Mouse (Mus musculus) neural tube, embryonic 14.5 days (tissue): ENCODE measurements around the gene Nsfl1c. TPM values are rescaled to one million over a fixed set of nuclear protein-coding genes. Genes with fewer than 3 reads are reported as not detected.
A peak's percentile ranks its signal among the peaks of the same experiment; 100 is the strongest.

ENCODE experiments used
- ATAC-seq: fragments of 200-750 bp; cut with Nextera tagmentation; 2 replicates; pipeline ENCODE4 v1.8.0; 2017; ENCODE audit warnings: low read depth, mild to moderate bottlenecking, moderate TSS enrichment, moderate library complexity
- H3K27ac ChIP-seq: fragments of 300-500 bp; sonication (generic); 2 replicates; pipeline ENCODE4 v1.5.1; 2014; ENCODE audit warnings: low read depth, mild to moderate bottlenecking, control low read depth, low read length, moderate library complexity, mixed read lengths
- H3K27me3 ChIP-seq: fragments of 300-500 bp; sonication (generic); 2 replicates; pipeline ENCODE4 v1.6.1; 2014; ENCODE audit warnings: low read length; ENCODE audit not compliant: control insufficient read depth, insufficient read depth
- H3K36me3 ChIP-seq: fragments of 300-500 bp; sonication (generic); 2 replicates; pipeline ENCODE4 v1.6.1; 2014; ENCODE audit warnings: low read length, mixed read lengths; ENCODE audit not compliant: control insufficient read depth, insufficient read depth
- H3K4me1 ChIP-seq: fragments of 300-500 bp; sonication (generic); 2 replicates; pipeline ENCODE4 v1.6.1; 2014; ENCODE audit warnings: low read length; ENCODE audit not compliant: control insufficient read depth, insufficient read depth
- H3K4me2 ChIP-seq: fragments of 300-500 bp; sonication (generic); 2 replicates; pipeline ENCODE4 v1.6.1; 2014; ENCODE audit warnings: mild to moderate bottlenecking, low read depth, low read length, control low read depth
- H3K4me3 ChIP-seq: fragments of 300-500 bp; sonication (generic); 2 replicates; pipeline ENCODE4 v1.5.1; 2014; ENCODE audit warnings: low read depth, low read length, control low read depth, mixed read lengths
- H3K9ac ChIP-seq: fragments of 300-500 bp; sonication (generic); replicated peaks from 2 replicates; pipeline ENCODE4 v1.6.1; 2014; ENCODE audit warnings: low read depth, mild to moderate bottlenecking, control low read depth, low read length, mixed read lengths
- H3K9me3 ChIP-seq: fragments of 300-500 bp; sonication (generic); 2 replicates; pipeline ENCODE4 v1.6.1; 2016; ENCODE audit warnings: low read length; ENCODE audit not compliant: control insufficient read depth
- WGBS: fragments of 180-500 bp; shearing (Covaris S2); extraction: QIAGEN DNeasy Blood & Tissue Kit; methylation state at CpG from one replicate; pipeline ENCODE4 v1.1.7; 2014; 5-methylcytosine and 5-hydroxymethylcytosine counted together
- polyA plus RNA-seq: library from polyadenylated mRNA; unstranded; fragments of >200 nt; fragmentation: Nextera tagmentation; extraction: Ambion mirVana; gene quantifications from 2 replicates; pipeline ENCODE4 v1.2.1, GENCODE M21; 2014

Gene Nsfl1c
- polyA plus RNA-seq, 1 experiment from 2014 or later: 264 TPM

GRCm38 (mm10) chr2:151519000-151519399 is 25.0 kb downstream of the Nsfl1c start:
- H3K4me1 ChIP-seq: no peaks in the 10 kb centered on the region
- WGBS: 90% methylated on average over 2 of the region's 2 CpGs
- peaks cover 11% of the 10 kb centered on the region; the same call in 1 of the 2 replicates for H3K36me3 ChIP-seq
- no peaks in the 10 kb centered on the region for H3K27me3 ChIP-seq
- no peak overlapping the region for H3K9ac ChIP-seq
- no peak overlapping the region for H3K4me2 ChIP-seq
- no peak overlapping the region for H3K27ac ChIP-seq
- no peak for ATAC-seq
- H3K4me3 ChIP-seq: no peak overlapping the region
- H3K9me3 ChIP-seq: no peaks in the 10 kb centered on the region

GRCm38 (mm10) chr2:151524324-151525041 is 30.5 kb downstream of the Nsfl1c start:
- H3K9ac ChIP-seq: no peak overlapping the region
- no peaks in the 10 kb centered on the region for H3K4me1 ChIP-seq
- no peak for ATAC-seq
- H3K9me3 ChIP-seq: no peaks in the 10 kb centered on the region
- H3K36me3 ChIP-seq: peaks cover 6% of the 10 kb centered on the region; the same call in 1 of the 2 replicates
- no peak overlapping the region for H3K27ac ChIP-seq
- no peaks in the 10 kb centered on the region for H3K27me3 ChIP-seq
- no peak overlapping the region for H3K4me2 ChIP-seq
- WGBS: 83% methylated on average over 4 of the region's 4 CpGs
- no peak overlapping the region for H3K4me3 ChIP-seq

GRCm38 (mm10) chr2:151525520-151525919 is 31.5 kb downstream of the Nsfl1c start:
- Histone ChIP-seq H3K9ac (no peak overlapping the region), H3K4me3 (no peak overlapping the region), H3K27me3 (no peaks in the 10 kb centered on the region), H3K4me2 (no peak overlapping the region), H3K36me3 (peaks cover 6% of the 10 kb centered on the region; the same call in 1 of the 2 replicates), H3K4me1 (no peaks in the 10 kb centered on the region), H3K9me3 (no peaks in the 10 kb centered on the region), H3K27ac (no peak overlapping the region)
- 78% methylated on average over 2 of the region's 2 CpGs for WGBS
- ATAC-seq: no peak

GRCm38 (mm10) chr2:151528066-151528465 is 34.1 kb downstream of the Nsfl1c start:
- no peaks in the 10 kb centered on the region for H3K4me1 ChIP-seq
- ATAC-seq: no peak
- no peaks in the 10 kb centered on the region for H3K36me3 ChIP-seq
- no peak overlapping the region for H3K4me3 ChIP-seq
- no peaks in the 10 kb centered on the region for H3K9me3 ChIP-seq
- 86% methylated on average over 1 of the region's 1 CpGs for WGBS
- no peak overlapping the region for H3K9ac ChIP-seq
- H3K27ac ChIP-seq: no peak overlapping the region
- H3K4me2 ChIP-seq: no peak overlapping the region
- no peaks in the 10 kb centered on the region for H3K27me3 ChIP-seq

- no peaks in the 10 kb centered on the region for H3K4me1 ChIP-seq
- H3K27ac ChIP-seq: no peak overlapping the region
- H3K36me3 ChIP-seq: no peaks in the 10 kb centered on the region
- H3K27me3 ChIP-seq: no peaks in the 10 kb centered on the region
- H3K4me2 ChIP-seq: no peak overlapping the region
- no peak overlapping the region for H3K9ac ChIP-seq
- no peaks in the 10 kb centered on the region for H3K9me3 ChIP-seq
- no peak for ATAC-seq
- H3K4me3 ChIP-seq: no peak overlapping the region
These were observed 35.2 kb downstream of the Nsfl1c start for GRCm38 (mm10) chr2:151529169-151529568.

- Histone ChIP-seq H3K27me3 (no peaks in the 10 kb centered on the region), H3K4me1 (no peaks in the 10 kb centered on the region), H3K36me3 (no peaks in the 10 kb centered on the region), H3K4me3 (no peak overlapping the region), H3K27ac (no peak overlapping the region), H3K4me2 (no peak overlapping the region), H3K9ac (no peak overlapping the region), H3K9me3 (no peaks in the 10 kb centered on the region)
- ATAC-seq: no peak
- 68% methylated on average over 8 of the region's 8 CpGs for WGBS
These were observed 36.6 kb downstream of the Nsfl1c start for GRCm38 (mm10) chr2:151530378-151531230.

- Histone ChIP-seq H3K27ac (no peak overlapping the region), H3K27me3 (no peaks in the 10 kb centered on the region), H3K36me3 (no peaks in the 10 kb centered on the region), H3K4me3 (no peak overlapping the region), H3K9ac (no peak overlapping the region), H3K4me1 (no peaks in the 10 kb centered on the region), H3K9me3 (no peaks in the 10 kb centered on the region), H3K4me2 (no peak overlapping the region)
- 85% methylated on average over 6 of the region's 6 CpGs for WGBS
- ATAC-seq: no peak
These were observed 39.6 kb downstream of the Nsfl1c start for GRCm38 (mm10) chr2:151533632-151534031.

- Histone ChIP-seq H3K36me3 (no peaks in the 10 kb centered on the region), H3K27me3 (no peaks in the 10 kb centered on the region), H3K27ac (0 out of 2 replicates have a peak overlapping the region, but pooled peaks have one; percentile 28), H3K9ac (no peak overlapping the region), H3K4me3 (no peak overlapping the region), H3K4me1 (no peaks in the 10 kb centered on the region), H3K4me2 (no peak overlapping the region), H3K9me3 (no peaks in the 10 kb centered on the region)
- peak; percentile 71 for ATAC-seq
- 23% methylated on average over 1 of the region's 1 CpGs for WGBS
These were observed 42.1 kb downstream of the Nsfl1c start for GRCm38 (mm10) chr2:151535961-151536617.

GRCm38 (mm10) chr2:151536618-151536974 is 42.6 kb downstream of the Nsfl1c start:
- H3K4me2 ChIP-seq: no peak overlapping the region
- H3K9me3 ChIP-seq: no peaks in the 10 kb centered on the region
- WGBS: 72% methylated on average over 5 of the region's 5 CpGs
- H3K4me3 ChIP-seq: no peak overlapping the region
- H3K4me1 ChIP-seq: peaks cover 3% of the 10 kb centered on the region
- ATAC-seq: no peak
- no peak overlapping the region for H3K9ac ChIP-seq
- 0 out of 2 replicates have a peak overlapping the region, but pooled peaks have one; percentile 28 for H3K27ac ChIP-seq
- no peaks in the 10 kb centered on the region for H3K27me3 ChIP-seq
- H3K36me3 ChIP-seq: no peaks in the 10 kb centered on the region
